Comparison of ENCODE assay signal across 33 mouse cellular contexts in the genomic region with DNA sequence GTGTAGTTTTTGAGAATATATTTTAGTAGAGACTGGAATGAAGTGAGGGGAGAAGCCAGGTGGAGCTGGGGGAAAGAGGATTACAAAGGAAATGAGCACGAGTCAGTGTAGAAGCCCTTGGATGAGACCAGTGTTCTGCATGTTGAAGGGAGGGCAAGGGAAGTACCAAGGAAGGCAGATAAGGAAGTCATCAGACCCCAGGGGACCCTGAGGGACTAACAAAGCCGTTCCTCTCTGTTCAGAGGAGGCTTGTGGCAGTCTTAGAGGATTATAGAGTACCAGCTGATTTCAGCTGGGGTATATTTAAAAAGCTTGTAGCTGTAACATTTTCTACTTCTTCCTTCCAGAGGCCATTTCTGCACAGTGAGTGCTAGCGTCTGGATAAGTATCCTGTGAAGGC. TPM values are rescaled to one million over a fixed set of nuclear protein-coding genes. Genes with fewer than 3 reads are reported as not detected.
"Had no signal": no experiment of that assay in that cellular context is flagged by ENCODE, and none has a peak within 500 bp of the region (broad histone marks: within the 10 kb centered on the region; RNA-seq: fewer than 3 reads in every experiment).

No protein-coding gene starts in this region.

- ATAC-seq: liver, embryonic 12.5 days; liver, postnatal 0 days; lung, postnatal 0 days; midbrain, embryonic 13.5 days; midbrain, embryonic 15.5 days; midbrain, embryonic 16.5 days had no signal

- DNase-seq: left cerebral cortex, postnatal 4 days; liver; liver, embryonic 13.5 days; liver, postnatal 0 days; lung, adult 18-20 months; lung, adult 2 months; lung, embryonic 14.5 days; lung, postnatal 10 days; lung, postnatal 14 days; lung, postnatal 36 days; lung, postnatal 4 days; midbrain, embryonic 14.5 days had no signal

- H3K9me3 ChIP-seq: limb, embryonic 10.5 days; limb, embryonic 12.5 days; limb, embryonic 13.5 days; limb, embryonic 15.5 days; liver, embryonic 12.5 days; liver, embryonic 13.5 days; liver, embryonic 15.5 days; lung, embryonic 15.5 days; megakaryocyte, embryonic 14.5 days; midbrain, embryonic 10.5 days; midbrain, embryonic 12.5 days; midbrain, embryonic 13.5 days; midbrain, embryonic 15.5 days had no signal

- H3K27me3 ChIP-seq: limb, embryonic 12.5 days; limb, embryonic 15.5 days; liver, embryonic 12.5 days; liver, embryonic 13.5 days; liver, embryonic 15.5 days; lung, embryonic 15.5 days; midbrain, embryonic 12.5 days; midbrain, embryonic 13.5 days; midbrain, embryonic 15.5 days had no signal

- H3K9ac ChIP-seq: limb, embryonic 12.5 days; limb, embryonic 13.5 days; limb, embryonic 15.5 days; liver, embryonic 12.5 days; liver, embryonic 13.5 days; liver, embryonic 14.5 days; liver, embryonic 15.5 days; liver, postnatal 0 days; lung, embryonic 14.5 days; lung, embryonic 15.5 days; midbrain, embryonic 12.5 days; midbrain, embryonic 13.5 days; midbrain, embryonic 15.5 days had no signal

- H3K4me2 ChIP-seq: limb, embryonic 12.5 days; limb, embryonic 13.5 days; limb, embryonic 15.5 days; liver, embryonic 11.5 days; liver, embryonic 12.5 days; liver, embryonic 13.5 days; liver, embryonic 15.5 days; lung, embryonic 14.5 days; lung, embryonic 15.5 days; midbrain, embryonic 11.5 days; midbrain, embryonic 12.5 days; midbrain, embryonic 13.5 days; midbrain, embryonic 15.5 days had no signal

- H3K4me1 ChIP-seq: limb, embryonic 10.5 days; limb, embryonic 12.5 days; limb, embryonic 13.5 days; limb, embryonic 15.5 days; liver, embryonic 12.5 days; liver, embryonic 13.5 days; liver, embryonic 15.5 days; lung, embryonic 15.5 days; midbrain, embryonic 10.5 days; midbrain, embryonic 12.5 days; midbrain, embryonic 13.5 days; midbrain, embryonic 15.5 days had no signal

- H3K27ac ChIP-seq: limb, embryonic 10.5 days; limb, embryonic 12.5 days; limb, embryonic 13.5 days; limb, embryonic 15.5 days; liver, embryonic 12.5 days; liver, embryonic 13.5 days; liver, embryonic 14.5 days; liver, embryonic 15.5 days; lung, embryonic 15.5 days; macrophage; midbrain, embryonic 10.5 days; midbrain, embryonic 12.5 days; midbrain, embryonic 13.5 days; midbrain, embryonic 15.5 days had no signal

- H3K4me3 ChIP-seq: limb, embryonic 10.5 days; limb, embryonic 12.5 days; limb, embryonic 13.5 days; limb, embryonic 15.5 days; liver, embryonic 12.5 days; liver, embryonic 13.5 days; liver, embryonic 15.5 days; lung, embryonic 15.5 days; megakaryocyte, embryonic 14.5 days; midbrain, embryonic 10.5 days; midbrain, embryonic 12.5 days; midbrain, embryonic 13.5 days; midbrain, embryonic 15.5 days; myocyte had no signal

- H3K36me3 ChIP-seq: limb, embryonic 10.5 days; limb, embryonic 12.5 days; limb, embryonic 13.5 days; limb, embryonic 15.5 days; liver, embryonic 12.5 days; liver, embryonic 13.5 days; liver, embryonic 15.5 days; lung, embryonic 15.5 days; midbrain, embryonic 10.5 days; midbrain, embryonic 12.5 days; midbrain, embryonic 13.5 days; midbrain, embryonic 15.5 days had no signal

RNA-seq across cellular contexts. Expression of gene Igsf9b, which starts 56.7 kb away (rescaled TPM):
- total RNA-seq: megakaryocyte-erythroid progenitor cell, adult 5-6 weeks had no signal
- polyA plus RNA-seq: liver, adult 2 months; macrophage had no signal
